Comparison of ENCODE assay signal across 9 mouse cellular contexts in genomic region chr4:138453097-138453752, GRCm38 (mm10). TPM values are rescaled to one million over a fixed set of nuclear protein-coding genes. Genes with fewer than 3 reads are reported as not detected.
A peak's percentile ranks its signal among the peaks of the same experiment; 100 is the strongest.
DNase-seq lines count a peak whose midpoint lies in the region; ATAC-seq and TF ChIP-seq lines count a peak whose summit lies in the region.
"Had no signal": no experiment of that assay in that cellular context is flagged by ENCODE, and none has a peak within 500 bp of the region (broad histone marks: within the 10 kb centered on the region; RNA-seq: fewer than 3 reads in every experiment).

No protein-coding gene starts in this region.

- 10% methylated on average over 19 of the region's 19 CpGs for WGBS in heart, embryonic 12.5 days
- 3% methylated on average over 19 of the region's 19 CpGs for WGBS in hindbrain, embryonic 11.5 days
- 8% methylated on average over 19 of the region's 19 CpGs for WGBS in liver, embryonic 14.5 days (ENCODE audit: insufficient replicate concordance)
- 20% methylated on average over 19 of the region's 19 CpGs for WGBS in stomach, postnatal 0 days

- H3K9me3 ChIP-seq in heart, embryonic 12.5 days (replicated peaks), result no peaks in the 10 kb centered on the region
- H3K9me3 ChIP-seq in hindbrain, embryonic 11.5 days (ENCODE audit: control insufficient read depth, low read length), result no peaks in the 10 kb centered on the region
- H3K9me3 ChIP-seq in liver, embryonic 14.5 days (ENCODE audit: control insufficient read depth, low read length), result no peaks in the 10 kb centered on the region
- H3K9me3 ChIP-seq in stomach, postnatal 0 days (ENCODE audit: control insufficient read depth, low read length), result no peaks in the 10 kb centered on the region

- H3K4me1 ChIP-seq in heart, embryonic 12.5 days (replicated peaks), result peaks cover 18% of the 10 kb centered on the region
- peaks cover 12% of the 10 kb centered on the region for H3K4me1 ChIP-seq in hindbrain, embryonic 11.5 days (replicated peaks; ENCODE audit: control insufficient read depth, insufficient read depth, low read length)
- 0 out of 4 replicates have a peak, but pooled peaks cover 0 to under 1% of the 10 kb centered on the region in 2 experiments for H3K4me1 ChIP-seq in liver, embryonic 14.5 days (replicated peaks; ENCODE audit: control insufficient read depth in 2 of 2, insufficient read depth in 2 of 2, low read length in 1 of 2)
- H3K4me1 ChIP-seq in stomach, postnatal 0 days (replicated peaks; ENCODE audit: control insufficient read depth, insufficient read depth), result peaks cover 3% of the 10 kb centered on the region; the same call in 1 of the 2 replicates

- H3K4me3 ChIP-seq in heart, embryonic 12.5 days, result peak overlapping the region; percentile 76
- peak overlapping the region; percentile 89 for H3K4me3 ChIP-seq in hindbrain, embryonic 11.5 days (ENCODE audit: low read depth, low read length)
- peak overlapping the region in 1 of 2 experiments; percentile 57; a peak in 2 of 4 replicates for H3K4me3 ChIP-seq in liver, embryonic 14.5 days (ENCODE audit: insufficient read depth in 1 of 2, low read depth in 2 of 2, low read length in 2 of 2)
- H3K4me3 ChIP-seq in stomach, postnatal 0 days (ENCODE audit: low read depth, low read length), result peak overlapping the region; percentile 82

- intact Hi-C loops in heart, postnatal 14 days (cut with DNase I), result no loop called here

- H3K27me3 ChIP-seq in heart, embryonic 12.5 days (replicated peaks), result peaks cover 80% of the 10 kb centered on the region
- H3K27me3 ChIP-seq in hindbrain, embryonic 11.5 days (ENCODE audit: control insufficient read depth, insufficient read depth, low read length), result peaks cover 3% of the 10 kb centered on the region; the same call in 1 of the 2 replicates
- peaks cover 66% of the 10 kb centered on the region for H3K27me3 ChIP-seq in liver, embryonic 14.5 days (ENCODE audit: control insufficient read depth, insufficient read depth, low read length)
- no peaks in the 10 kb centered on the region for H3K27me3 ChIP-seq in stomach, postnatal 0 days (ENCODE audit: control insufficient read depth, insufficient read depth, low read length)

- peak overlapping the region; percentile 93 for H3K4me2 ChIP-seq in heart, embryonic 12.5 days
- peak overlapping the region; percentile 89 for H3K4me2 ChIP-seq in hindbrain, embryonic 11.5 days (replicated peaks; ENCODE audit: low read depth, low read length)
- H3K4me2 ChIP-seq in liver, embryonic 14.5 days (ENCODE audit: low read depth), result peak overlapping the region; percentile 50
- H3K4me2 ChIP-seq in stomach, postnatal 0 days (replicated peaks; ENCODE audit: low read depth), result peak overlapping the region; percentile 86

- ATAC-seq in heart, embryonic 12.5 days (ENCODE audit: insufficient number of reproducible peaks, low FRiP score), result peak; percentile 1; the same call in 1 of the 2 replicates
- ATAC-seq in hindbrain, embryonic 11.5 days (ENCODE audit: low FRiP score), result peak; percentile 32
- no peak for ATAC-seq in liver, embryonic 14.5 days (ENCODE audit: insufficient read depth)
- no peak for ATAC-seq in stomach, postnatal 0 days (ENCODE audit: low FRiP score, low TSS enrichment)

- TF ChIP-seq EP300 in liver, embryonic 14.5 days (IDR thresholded peaks at IDR 0.05; ENCODE audit: low read depth), result no peak
- TF ChIP-seq EP300 in stomach, postnatal 0 days (optimal IDR thresholded peaks at IDR 0.05), result no peak

- no peak overlapping the region for H3K9ac ChIP-seq in heart, embryonic 12.5 days
- H3K9ac ChIP-seq in hindbrain, embryonic 11.5 days (ENCODE audit: low read depth, low read length), result no peak overlapping the region; the same call in 1 of the 2 replicates
- H3K9ac ChIP-seq in liver, embryonic 14.5 days (replicated peaks), result no peak overlapping the region
- peak overlapping the region; percentile 86; the same call in 1 of the 2 replicates for H3K9ac ChIP-seq in stomach, postnatal 0 days (ENCODE audit: low read length)

- no peak overlapping the region for H3K27ac ChIP-seq in heart, embryonic 12.5 days (ENCODE audit: poor library complexity, severe bottlenecking)
- peak overlapping the region; percentile 93 for H3K27ac ChIP-seq in hindbrain, embryonic 11.5 days (ENCODE audit: low read depth, low read length)
- no peak overlapping the region for H3K27ac ChIP-seq in liver, embryonic 14.5 days
- peak overlapping the region; percentile 92 for H3K27ac ChIP-seq in stomach, postnatal 0 days (replicated peaks)

- TF ChIP-seq CTCF in liver, embryonic 14.5 days (IDR thresholded peaks at IDR 0.05; ENCODE audit: low read depth), result no peak
- no peak for TF ChIP-seq CTCF in stomach, postnatal 0 days (IDR thresholded peaks at IDR 0.05; ENCODE audit: low read depth)

- DNase-seq in heart, postnatal 14 days, result no peak
- peak; percentile 72 for DNase-seq in cerebellum, adult 8-10 months
- peak; percentile 56 for DNase-seq in hindbrain, embryonic 11.5 days (ENCODE audit: low spot score)
- no peak for DNase-seq in liver, embryonic 14.5 days (ENCODE audit: low read depth in 3 of 3, low spot score in 3 of 3)
- peak; percentile 36 for DNase-seq in stomach, postnatal 0 days (ENCODE audit: low spot score)
- no peak for DNase-seq in right cerebral cortex, postnatal 14 days
- no peak for DNase-seq in frontal cortex, postnatal 36 days (ENCODE audit: low spot score in 2 of 2)

- no peaks in the 10 kb centered on the region for H3K36me3 ChIP-seq in heart, embryonic 12.5 days
- H3K36me3 ChIP-seq in hindbrain, embryonic 11.5 days (ENCODE audit: control insufficient read depth, insufficient read depth, low read length), result no peaks in the 10 kb centered on the region
- no peaks in the 10 kb centered on the region for H3K36me3 ChIP-seq in liver, embryonic 14.5 days (replicated peaks; ENCODE audit: control insufficient read depth, insufficient read depth, low read depth)
- H3K36me3 ChIP-seq in stomach, postnatal 0 days (ENCODE audit: control insufficient read depth, insufficient read depth, low read length), result no peaks in the 10 kb centered on the region

RNA-seq across cellular contexts. Expression of gene Camk2n1, which starts 0.9 kb away (rescaled TPM):
- 1.1 and 1.4 TPM in 2 replicates for polyA plus RNA-seq in heart, embryonic 12.5 days (2016; fragmentation: Nextera tagmentation; extraction: Ambion mirVana)
- 1 to 10 TPM; 8.4 to 8.7 TPM for total RNA-seq in heart, postnatal 14 days (2021)
- 6.0 and 6.4 TPM in 2 replicates for polyA plus RNA-seq in hindbrain, embryonic 11.5 days (2014; fragmentation: Nextera tagmentation; extraction: Ambion mirVana)
- polyA plus RNA-seq in liver, embryonic 14.5 days (2012; rRNA removed), result 2.3 and 2.6 TPM in 2 replicates
- polyA plus RNA-seq in liver, embryonic 14.5 days (2014; fragmentation: Nextera tagmentation; extraction: Ambion mirVana), result 1.1 TPM in 2 replicates
- 4.5 and 4.8 TPM in 2 replicates for polyA plus RNA-seq in stomach, postnatal 0 days (2015; fragmentation: Nextera tagmentation; extraction: Ambion mirVana)

RNA-seq across cellular contexts. Expression of gene Mul1, which starts 18.8 kb away (rescaled TPM):
- 18.6 and 21.5 TPM in 2 replicates for polyA plus RNA-seq in heart, embryonic 12.5 days (2016; fragmentation: Nextera tagmentation; extraction: Ambion mirVana)
- total RNA-seq in heart, postnatal 14 days (2021), result 10 to 100 TPM; 70.0 to 72.5 TPM
- polyA plus RNA-seq in hindbrain, embryonic 11.5 days (2014; fragmentation: Nextera tagmentation; extraction: Ambion mirVana), result 16.0 and 16.6 TPM in 2 replicates
- 3.8 and 4.3 TPM in 2 replicates for polyA plus RNA-seq in liver, embryonic 14.5 days (2012; rRNA removed)
- polyA plus RNA-seq in liver, embryonic 14.5 days (2014; fragmentation: Nextera tagmentation; extraction: Ambion mirVana), result 7.7 and 8.7 TPM in 2 replicates
- 17.1 and 18.7 TPM in 2 replicates for polyA plus RNA-seq in stomach, postnatal 0 days (2015; fragmentation: Nextera tagmentation; extraction: Ambion mirVana)

RNA-seq across cellular contexts. Expression of gene Fam43b, which starts 56.9 kb away (rescaled TPM):
- 0.06 TPM in 1 of 2 replicates, not detected in the other for polyA plus RNA-seq in heart, embryonic 12.5 days (2016; fragmentation: Nextera tagmentation; extraction: Ambion mirVana)
- total RNA-seq in heart, postnatal 14 days (2021), result not detected
- 0.11 TPM in 1 of 2 replicates, not detected in the other for polyA plus RNA-seq in hindbrain, embryonic 11.5 days (2014; fragmentation: Nextera tagmentation; extraction: Ambion mirVana)
- polyA plus RNA-seq in liver, embryonic 14.5 days (2012; rRNA removed), result not detected in 2 replicates
- not detected in 2 replicates for polyA plus RNA-seq in liver, embryonic 14.5 days (2014; fragmentation: Nextera tagmentation; extraction: Ambion mirVana)
- polyA plus RNA-seq in stomach, postnatal 0 days (2015; fragmentation: Nextera tagmentation; extraction: Ambion mirVana), result 0.07 TPM in 1 of 2 replicates, not detected in the other
- total RNA-seq: CH12.LX had no signal

Comparison
In these comparisons a context has a peak if more than half of its experiments do, and no peak if none do; other contexts are left out.
1. ATAC-seq: peak in heart, embryonic 12.5 days (single experiment) and hindbrain, embryonic 11.5 days (single experiment); none in liver, embryonic 14.5 days (single experiment) and stomach, postnatal 0 days (single experiment).
2. H3K27ac ChIP-seq: peak in hindbrain, embryonic 11.5 days (single experiment) and stomach, postnatal 0 days (single experiment); none in heart, embryonic 12.5 days (single experiment) and liver, embryonic 14.5 days (single experiment).
3. DNase-seq: peak in cerebellum, adult 8-10 months (single experiment), hindbrain, embryonic 11.5 days (single experiment) and stomach, postnatal 0 days (single experiment); none in heart, postnatal 14 days (0 of 2), liver, embryonic 14.5 days (0 of 3), right cerebral cortex, postnatal 14 days (single experiment) and frontal cortex, postnatal 36 days (0 of 2).
4. Peak in every context shown above with its lines, with median percentiles within 50 percentile points of each other: H3K4me2 ChIP-seq.